Mouse (Mus musculus) cortical plate, adult 2 months (tissue): ENCODE data around the gene Gm11011.

Experiments used
- CTCF ChIP-seq: fragments of 200-500 bp; IDR thresholded peaks from 2 replicates; pipeline ENCODE4 v1.5.1; 2011; ENCODE audit warnings: mild to moderate bottlenecking, control low read depth, low read length; ENCODE audit not compliant: insufficient read depth; ENCODE audit errors: extremely low read depth
- POLR2A ChIP-seq: fragments of 200-500 bp; IDR thresholded peaks from 2 replicates; pipeline ENCODE4 v1.6.1; 2011; ENCODE audit warnings: mild to moderate bottlenecking, low read length, control low read depth; ENCODE audit not compliant: insufficient read depth; ENCODE audit errors: extremely low read depth

DNA sequence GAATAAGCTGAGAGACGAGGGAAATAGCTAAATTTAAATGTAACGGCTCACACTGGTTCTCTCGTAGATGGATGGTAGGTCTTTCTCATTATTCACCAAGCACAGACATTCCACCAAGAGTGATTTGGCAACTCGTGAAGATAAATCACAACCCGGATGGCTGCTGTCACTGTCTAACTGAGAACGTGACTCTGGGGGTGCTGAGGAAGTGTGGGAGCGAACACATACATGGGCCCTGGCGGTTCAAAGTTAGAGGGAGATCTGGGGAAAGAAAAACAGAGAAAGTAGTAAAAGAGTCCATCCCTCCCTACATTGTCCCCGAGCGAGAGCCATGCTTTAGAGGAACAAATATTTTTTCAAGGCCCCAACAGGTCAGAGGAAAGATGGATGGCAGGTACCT lies 17.5 kb downstream of the Gm11011 start:
- no peak for TF ChIP-seq CTCF
- TF ChIP-seq POLR2A, result no peak
